Mouse (Mus musculus) cortical plate, adult 2 months (tissue): ENCODE measurements around the gene Pex6. TPM values are rescaled to one million over a fixed set of nuclear protein-coding genes. Genes with fewer than 3 reads are reported as not detected.

Source experiments
- H3K27ac ChIP-seq: fragments of 200-500 bp; 2 replicates; pipeline ENCODE4 v1.5.1; 2012; ENCODE audit warnings: low read length, control low read depth, inconsistent platforms; ENCODE audit not compliant: insufficient read depth
- H3K4me1 ChIP-seq: fragments of 200-500 bp; 2 replicates; pipeline ENCODE4 v1.6.1; 2011; ENCODE audit warnings: low read length; ENCODE audit not compliant: control insufficient read depth, insufficient read depth
- H3K4me3 ChIP-seq: fragments of 200-500 bp; 2 replicates; pipeline ENCODE4 v1.5.1; 2011; ENCODE audit warnings: mild to moderate bottlenecking, low read length, control low read depth; ENCODE audit not compliant: insufficient read depth
- CTCF ChIP-seq: fragments of 200-500 bp; IDR thresholded peaks from 2 replicates; pipeline ENCODE4 v1.5.1; 2011; ENCODE audit warnings: mild to moderate bottlenecking, control low read depth, low read length; ENCODE audit not compliant: insufficient read depth; ENCODE audit errors: extremely low read depth
- POLR2A ChIP-seq: fragments of 200-500 bp; IDR thresholded peaks from 2 replicates; pipeline ENCODE4 v1.6.1; 2011; ENCODE audit warnings: mild to moderate bottlenecking, low read length, control low read depth; ENCODE audit not compliant: insufficient read depth; ENCODE audit errors: extremely low read depth
- polyA plus RNA-seq: library from polyadenylated mRNA; depleted of rRNA; stranded (reverse); fragments of >200 nt; gene quantifications from 2 replicates; pipeline ENCODE4 v1.2.3, GENCODE M21; 2012

Gene Pex6
- polyA plus RNA-seq, 1 experiment: 48.4 TPM

DNA sequence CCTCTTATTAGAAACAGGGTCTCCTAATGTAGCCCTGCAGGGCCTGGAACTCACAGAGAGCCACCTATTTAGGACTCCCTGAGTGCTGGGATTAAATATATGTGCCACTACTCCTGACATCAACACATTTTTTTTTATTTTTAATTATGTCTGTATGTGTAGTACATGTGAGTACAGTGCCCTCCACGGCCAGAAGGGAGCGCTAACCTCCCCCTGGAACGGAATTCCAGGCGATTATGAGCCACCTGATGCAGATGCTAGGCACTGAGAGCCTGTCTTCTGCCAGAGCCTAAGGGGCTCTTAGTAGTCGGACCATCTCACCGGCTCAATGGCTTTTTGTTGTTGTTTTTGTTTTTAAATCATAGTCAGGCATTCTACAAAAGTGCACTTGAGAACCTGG lies 16.8 kb downstream of the Pex6 start:
- TF ChIP-seq CTCF (no peak), POLR2A (no peak)
- H3K4me1 ChIP-seq: no peaks in the 10 kb centered on the region
- no peak overlapping the region for H3K27ac ChIP-seq
- no peak overlapping the region for H3K4me3 ChIP-seq

DNA sequence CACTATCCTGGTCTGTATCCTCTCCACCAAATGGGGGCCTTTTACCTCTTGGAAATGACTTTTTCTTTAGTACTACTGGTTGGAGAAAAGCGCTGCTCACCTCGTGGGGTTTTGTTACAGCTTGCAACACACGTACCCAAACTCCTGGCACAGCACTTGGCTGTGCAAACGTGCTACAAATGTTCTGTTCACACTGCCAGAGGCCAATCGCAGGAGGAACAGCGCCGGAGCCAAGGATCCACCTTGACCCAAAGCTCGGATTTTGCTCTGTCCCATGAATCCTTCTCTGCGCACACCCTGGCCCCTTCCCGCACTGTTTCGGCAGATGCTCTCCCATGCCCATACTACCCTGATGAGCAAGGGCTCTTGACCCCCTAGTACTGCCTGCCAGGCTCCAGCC lies 17.2 kb downstream of the Pex6 start:
- H3K4me1 ChIP-seq: no peaks in the 10 kb centered on the region
- H3K27ac ChIP-seq: no peak overlapping the region
- H3K4me3 ChIP-seq: no peak overlapping the region
- TF ChIP-seq CTCF: no peak
- TF ChIP-seq POLR2A: no peak

DNA sequence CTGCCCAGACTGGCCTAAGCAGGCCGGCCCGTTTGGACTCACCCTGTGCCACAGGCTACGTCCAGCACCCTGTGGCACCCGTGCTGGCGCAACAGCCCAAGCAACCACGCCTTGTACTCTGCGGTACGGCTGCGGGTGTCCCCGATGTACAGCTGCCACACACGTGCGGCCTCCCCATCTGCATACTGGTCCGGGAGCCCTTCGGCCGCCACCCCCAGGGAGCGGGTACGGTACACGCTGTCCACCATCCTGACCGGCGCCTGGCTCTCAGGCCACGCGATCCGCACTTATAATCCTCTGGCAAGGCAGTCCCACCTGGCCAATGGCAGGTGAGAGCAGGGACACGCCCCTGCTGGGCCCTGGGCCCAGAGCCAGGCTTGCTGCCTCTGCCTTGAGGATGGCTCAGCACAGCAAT lies 17.6 kb downstream of the Pex6 start, which contains the start of gene Gnmt:
Gene Gnmt, minus strand, starts transcription at position 265 of the 415 bp plus-strand sequence.
- no peak within 1 kb of the TSS for H3K4me3 ChIP-seq
- no peak for TF ChIP-seq POLR2A
- TF ChIP-seq CTCF: no peak
- H3K4me1 ChIP-seq: no peaks in the 10 kb centered on the region
- no peak within 1 kb of the TSS for H3K27ac ChIP-seq

- H3K4me3 ChIP-seq: no peak overlapping the region
- TF ChIP-seq POLR2A (no peak), CTCF (no peak)
- H3K27ac ChIP-seq: no peak overlapping the region
- H3K4me1 ChIP-seq: no peaks in the 10 kb centered on the region
Observed at GRCm38 (mm10) chr17:46734055-46734454, 22.8 kb downstream of the Pex6 start.

DNA sequence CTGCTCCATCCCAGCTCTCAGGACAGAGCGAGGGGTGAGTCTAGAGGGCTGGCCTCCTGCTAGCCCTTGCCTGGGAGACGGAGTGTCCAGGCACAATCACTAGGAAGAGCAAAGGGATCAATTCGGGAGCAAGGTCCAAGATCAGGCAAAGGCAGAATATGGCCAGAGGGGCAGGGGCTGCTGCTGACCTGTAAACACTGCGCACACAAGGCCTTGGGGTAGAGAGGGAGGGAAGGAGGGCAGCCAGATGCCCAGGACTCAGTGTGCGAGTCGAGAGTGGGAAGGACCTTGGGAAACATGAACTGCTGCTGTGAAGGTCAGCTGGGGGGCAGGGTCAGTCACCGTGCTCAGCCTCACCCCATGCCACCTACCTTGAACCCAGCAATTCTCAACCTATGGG lies 24.0 kb downstream of the Pex6 start:
- Histone ChIP-seq H3K4me3 (no peak overlapping the region), H3K4me1 (no peaks in the 10 kb centered on the region), H3K27ac (no peak overlapping the region)
- no peak for TF ChIP-seq POLR2A
- no peak for TF ChIP-seq CTCF

DNA sequence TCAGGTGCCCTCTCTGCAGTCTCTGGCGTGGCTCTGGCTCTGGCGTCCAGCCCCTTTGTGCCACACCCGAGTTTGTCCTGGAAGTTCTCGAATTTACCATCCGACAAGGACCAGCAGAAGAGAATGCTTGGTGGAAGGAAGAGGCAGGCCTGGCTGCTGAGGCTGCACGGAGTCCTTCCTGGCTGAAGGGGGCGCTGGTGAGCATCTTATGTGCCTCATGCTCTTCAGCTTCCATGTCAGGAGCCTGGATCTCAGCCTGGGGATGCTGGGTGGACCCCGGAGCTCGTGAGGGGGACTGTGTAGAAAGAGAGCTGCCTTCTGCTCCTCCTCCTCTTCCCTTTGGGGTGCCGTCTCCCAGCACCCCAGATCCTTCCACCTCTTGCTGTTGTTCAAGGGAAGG lies 24.9 kb downstream of the Pex6 start:
- Histone ChIP-seq H3K4me3 (no peak overlapping the region), H3K27ac (no peak overlapping the region), H3K4me1 (no peaks in the 10 kb centered on the region)
- peak; percentile 42 for TF ChIP-seq CTCF
- TF ChIP-seq POLR2A: no peak

DNA sequence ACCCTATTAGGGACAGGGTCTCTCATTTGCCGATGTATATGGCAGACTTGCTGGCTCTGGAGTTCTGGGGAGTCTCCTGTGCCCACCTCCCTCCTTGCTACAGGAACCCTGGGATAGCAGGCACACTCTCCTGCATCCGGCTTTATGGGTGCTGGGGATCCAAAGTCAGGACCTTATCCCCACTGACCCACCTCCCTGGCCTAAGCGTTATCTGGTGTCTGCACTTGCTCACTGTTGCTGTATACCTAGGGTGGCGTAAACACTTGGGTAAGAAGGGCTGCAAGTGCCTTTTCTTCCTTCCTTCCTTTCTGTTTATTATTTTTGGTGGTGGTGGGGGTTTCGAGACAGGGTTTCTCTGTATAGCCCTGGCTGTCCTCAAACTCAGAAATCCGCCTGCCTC lies 30.0 kb downstream of the Pex6 start:
- TF ChIP-seq CTCF (no peak), POLR2A (no peak)
- Histone ChIP-seq H3K4me1 (no peaks in the 10 kb centered on the region), H3K4me3 (no peak overlapping the region)

DNA sequence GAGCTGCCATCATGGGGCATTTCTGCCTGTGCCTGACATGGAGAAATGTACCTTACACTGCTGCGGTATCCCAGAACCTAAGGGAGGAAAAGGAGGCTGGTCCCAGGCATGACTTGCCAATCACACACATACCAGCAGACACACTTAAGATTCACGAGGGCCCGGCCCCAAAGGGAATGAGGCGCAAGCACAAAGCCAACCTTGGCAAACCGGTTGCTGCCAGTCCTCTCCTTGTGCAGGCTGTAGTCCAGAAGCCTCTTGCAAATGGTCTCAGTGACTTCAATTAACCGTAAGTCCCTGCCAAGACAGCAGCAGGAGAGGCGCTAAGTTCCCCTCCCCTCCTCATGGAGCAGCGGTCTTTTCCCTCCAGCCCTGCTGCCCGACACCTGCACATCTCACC lies 31.7 kb downstream of the Pex6 start:
- Histone ChIP-seq H3K4me3 (no peak overlapping the region), H3K27ac (no peak overlapping the region), H3K4me1 (no peaks in the 10 kb centered on the region)
- TF ChIP-seq CTCF: no peak
- no peak for TF ChIP-seq POLR2A

More for the DNA sequence above, 30.0 kb downstream of the Pex6 start:
- no peak overlapping the region for H3K27ac ChIP-seq

- Histone ChIP-seq H3K4me1 (no peaks in the 10 kb centered on the region), H3K27ac (no peak overlapping the region), H3K4me3 (no peak overlapping the region)
- TF ChIP-seq POLR2A: no peak
- TF ChIP-seq CTCF: no peak
Observed at GRCm38 (mm10) chr17:46745506-46745905, 34.2 kb downstream of the Pex6 start.

DNA sequence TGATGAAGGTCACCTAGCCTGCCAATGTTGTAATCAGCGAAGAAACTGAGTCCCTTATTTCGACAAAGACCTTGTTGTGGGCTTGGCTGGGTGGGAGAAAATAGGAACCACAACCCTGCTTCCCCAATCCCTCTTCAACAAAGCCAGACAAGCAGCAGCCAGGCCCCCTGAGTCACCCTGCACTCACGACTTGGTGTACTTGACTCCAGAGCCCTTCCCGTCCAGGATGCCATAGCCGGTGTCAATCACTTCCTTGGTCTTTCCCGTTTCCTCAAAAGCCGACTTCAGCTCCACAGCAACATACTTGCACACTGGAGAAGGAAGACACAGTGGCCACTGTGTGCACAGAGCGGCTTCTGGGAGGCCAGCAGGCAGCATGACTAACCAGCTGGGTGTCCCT lies 36.0 kb downstream of the Pex6 start:
- H3K4me1 ChIP-seq: peaks cover 3% of the 10 kb centered on the region; the same call in 1 of the 2 replicates
- no peak overlapping the region for H3K27ac ChIP-seq
- H3K4me3 ChIP-seq: no peak overlapping the region
- TF ChIP-seq CTCF (no peak), POLR2A (no peak)

DNA sequence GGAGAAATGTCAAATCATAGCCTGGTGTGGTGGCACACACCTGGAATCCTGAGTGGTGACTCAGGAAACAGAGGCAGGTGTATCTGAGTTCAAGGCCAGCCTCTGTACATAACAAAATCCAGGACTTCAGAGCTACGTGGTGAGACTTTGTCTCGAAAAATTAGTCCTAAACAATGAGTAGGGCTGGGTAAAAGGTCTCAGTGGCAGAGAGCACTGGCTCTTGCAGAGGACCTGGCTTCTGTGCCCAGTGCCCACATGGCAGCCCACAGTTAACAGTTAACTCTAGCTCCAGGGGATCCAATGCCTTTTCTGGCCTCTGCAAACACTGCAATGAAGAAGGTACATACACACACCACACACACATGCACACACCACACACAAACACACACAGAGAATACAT lies 36.5 kb downstream of the Pex6 start:
- no peak overlapping the region for H3K4me3 ChIP-seq

More for the DNA sequence above, 36.5 kb downstream of the Pex6 start:
- Histone ChIP-seq H3K4me1 (peaks cover 3% of the 10 kb centered on the region; the same call in 1 of the 2 replicates), H3K27ac (no peak overlapping the region)
- TF ChIP-seq CTCF (no peak), POLR2A (no peak)
